Mouse (Mus musculus) left cerebral cortex, adult 18-20 months (tissue): ENCODE results near the gene Pxn. TPM values are rescaled to one million over a fixed set of nuclear protein-coding genes. Genes with fewer than 3 reads are reported as not detected.

Source experiments
- DNase-seq, 2 experiments: peaks; one replicate each; pipeline ENCODE4 v3.0.0; 2021 to 2022; ENCODE audit warnings: low spot score in 2 of 2, mixed read lengths in 1 of 2
- total RNA-seq, 2 experiments: library from RNA; stranded (reverse); gene quantifications; 2 replicates each; pipeline ENCODE4 v1.2.3; 2021

Pxn gene
- total RNA-seq, 2 experiments from 2014 or later = 22.2 to 25.7 TPM

- DNase-seq = no peak
Observed at GRCm38 (mm10) chr5:115525416-115525815, 18.9 kb downstream of the Pxn start.

- no peak for DNase-seq
Observed at GRCm38 (mm10) chr5:115525943-115526342, 19.5 kb downstream of the Pxn start.

DNA sequence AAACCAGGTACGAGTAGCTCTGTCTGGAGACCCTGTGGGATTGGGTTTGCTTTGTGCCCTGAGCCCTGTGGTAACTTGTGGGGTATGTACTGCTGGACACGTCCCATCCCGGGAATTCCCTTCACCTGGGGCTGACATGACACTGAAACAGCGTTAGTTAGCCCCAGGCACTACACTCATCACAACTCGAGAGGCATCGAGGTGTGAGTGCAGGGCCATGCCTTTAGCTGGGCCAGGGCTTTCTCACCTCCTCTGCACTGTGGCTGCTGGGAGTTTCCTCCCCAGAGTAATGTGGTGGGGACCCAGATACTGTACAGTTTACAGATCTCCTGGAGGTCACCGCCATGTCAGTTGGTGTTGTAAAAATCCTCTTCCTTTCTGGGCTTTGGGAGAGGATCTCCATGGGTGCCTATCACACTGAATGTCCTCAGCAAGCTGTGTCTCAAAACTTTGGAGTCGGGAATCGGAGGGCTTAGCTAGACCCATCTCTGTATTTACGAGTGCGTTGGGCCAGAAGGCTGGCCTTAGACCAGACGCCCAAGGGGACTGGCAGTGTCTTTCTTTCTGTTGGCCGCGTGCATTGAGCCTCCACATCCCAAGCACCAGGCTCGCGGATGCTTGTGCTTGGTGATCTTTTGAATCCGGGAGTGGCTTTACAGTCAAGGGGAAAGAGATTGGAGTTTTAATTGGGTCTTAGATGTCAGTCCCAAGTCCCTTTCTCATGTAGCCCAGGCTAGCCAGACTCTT lies 20.2 kb downstream of the Pxn start:
- DNase-seq = no peak

DNA sequence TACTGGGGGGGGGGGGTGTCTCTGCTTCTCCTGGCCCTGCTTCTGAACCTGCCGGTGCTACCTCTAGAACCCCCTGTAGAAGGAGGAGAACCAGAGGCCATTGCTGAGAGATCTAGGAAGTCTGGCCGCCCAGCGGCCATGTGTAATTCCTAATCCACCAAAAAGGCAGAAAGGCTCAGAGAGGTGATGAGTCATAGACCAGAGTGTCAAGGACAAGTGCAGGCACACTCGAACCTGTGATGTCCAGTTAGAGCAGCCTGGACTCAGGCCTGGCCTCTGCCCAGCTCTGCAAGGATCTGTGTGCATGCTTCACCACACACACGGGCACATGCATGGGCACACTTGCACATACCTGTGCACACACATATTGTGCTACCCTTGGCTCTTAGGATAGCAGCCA lies 21.7 kb downstream of the Pxn start:
- DNase-seq = no peak

- DNase-seq = no peak
Observed at GRCm38 (mm10) chr5:115529364-115529741, 22.9 kb downstream of the Pxn start.

DNA sequence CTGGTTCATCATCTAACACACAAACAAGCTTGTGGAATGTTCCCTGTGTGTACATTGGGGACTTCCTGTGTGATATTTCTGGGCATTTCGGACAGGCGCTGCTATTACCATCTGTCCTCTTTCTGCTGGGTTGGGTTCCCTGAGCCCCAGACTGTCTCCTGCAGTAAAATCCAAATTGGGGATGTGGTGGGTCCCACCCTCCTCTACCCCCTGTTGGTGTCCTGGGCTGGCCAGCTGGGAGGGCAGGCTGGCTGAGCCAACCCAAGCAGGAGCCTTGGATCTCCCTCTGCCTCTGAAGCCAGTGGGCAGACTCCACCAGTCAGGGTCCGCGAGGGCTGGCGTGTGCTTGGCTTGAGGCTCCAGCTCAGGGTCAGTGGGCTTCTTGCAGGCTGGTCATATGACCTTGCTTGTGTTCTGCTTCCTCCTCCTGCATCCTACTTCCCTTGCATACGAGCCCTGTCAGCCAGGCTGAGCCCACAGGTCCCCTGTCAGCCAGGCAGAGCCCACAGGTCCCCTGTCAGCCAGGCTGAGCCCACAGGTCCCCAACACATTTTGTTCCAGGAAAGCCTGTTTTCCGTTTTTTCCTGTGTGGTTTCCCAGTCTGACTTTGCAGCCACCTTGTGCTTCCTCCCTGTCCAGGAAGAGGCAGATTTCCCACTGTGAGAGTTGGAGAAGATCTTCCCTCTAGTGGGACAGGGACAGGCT lies 23.4 kb downstream of the Pxn start:
- no peak for DNase-seq

DNA sequence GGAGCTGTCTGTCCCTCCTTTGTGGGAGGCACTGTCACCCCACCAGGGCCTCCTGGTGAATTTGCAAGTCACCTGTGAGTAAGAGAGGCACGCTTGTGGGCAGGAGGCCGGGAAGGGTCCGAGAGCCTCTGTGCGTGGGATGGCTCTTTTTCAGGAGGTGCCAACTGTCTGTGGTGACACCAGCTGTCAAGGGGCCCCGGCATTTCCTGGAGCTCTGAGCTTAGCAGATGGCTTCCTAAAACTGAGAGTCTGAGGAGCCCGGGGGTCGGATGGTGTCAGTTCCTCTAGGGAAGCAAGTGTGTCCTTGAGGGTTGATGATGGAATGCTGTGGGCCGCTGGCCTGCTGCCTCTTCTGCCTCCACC lies 24.0 kb downstream of the Pxn start:
- DNase-seq = no peak

- DNase-seq = peak; percentile 49 to 66
Observed at GRCm38 (mm10) chr5:115531671-115532270, 25.3 kb downstream of the Pxn start.

DNA sequence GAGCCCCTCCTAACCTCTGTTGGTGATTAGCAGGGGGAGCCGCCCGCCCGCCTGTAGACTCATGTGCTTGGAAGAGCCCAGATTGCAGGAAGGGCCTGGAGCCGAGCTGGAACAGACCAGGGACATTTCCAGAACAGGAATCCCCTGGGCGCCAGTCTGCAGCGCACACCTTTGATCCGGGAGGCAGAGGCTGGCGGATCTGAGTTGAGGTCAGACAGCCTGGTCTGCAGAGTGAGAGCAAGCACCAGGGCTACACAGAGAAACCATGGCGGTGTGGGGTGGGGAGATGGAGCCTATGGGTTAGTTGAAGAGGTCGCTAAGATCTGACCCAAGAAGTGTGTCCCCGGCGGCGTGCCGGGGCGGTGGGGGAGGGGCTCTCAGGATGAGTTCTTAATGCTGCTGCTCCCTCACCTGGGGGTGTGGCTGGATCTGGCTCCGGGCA lies 27.8 kb downstream of the Pxn start:
- no peak for DNase-seq

DNA sequence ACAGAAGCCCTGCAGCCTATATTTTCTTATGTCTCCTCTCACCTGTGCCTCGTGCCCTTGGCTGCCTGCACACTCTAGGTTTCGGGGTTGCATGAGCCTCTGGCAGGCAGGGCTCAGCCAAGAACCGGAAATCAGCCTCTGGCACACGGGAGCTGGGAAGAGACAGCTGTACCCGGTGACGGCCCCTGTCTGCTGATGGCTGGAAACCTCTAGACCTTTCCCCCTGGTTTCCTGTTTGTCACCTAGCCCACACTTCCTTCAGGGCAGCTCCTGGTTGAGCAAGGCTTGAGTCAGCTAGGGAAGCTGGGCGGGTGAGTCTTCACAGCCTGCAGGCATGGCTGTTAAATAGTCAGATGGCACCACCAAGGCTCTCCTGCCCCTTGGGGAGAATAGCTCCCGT lies 28.4 kb downstream of the Pxn start:
- DNase-seq = no peak

DNA sequence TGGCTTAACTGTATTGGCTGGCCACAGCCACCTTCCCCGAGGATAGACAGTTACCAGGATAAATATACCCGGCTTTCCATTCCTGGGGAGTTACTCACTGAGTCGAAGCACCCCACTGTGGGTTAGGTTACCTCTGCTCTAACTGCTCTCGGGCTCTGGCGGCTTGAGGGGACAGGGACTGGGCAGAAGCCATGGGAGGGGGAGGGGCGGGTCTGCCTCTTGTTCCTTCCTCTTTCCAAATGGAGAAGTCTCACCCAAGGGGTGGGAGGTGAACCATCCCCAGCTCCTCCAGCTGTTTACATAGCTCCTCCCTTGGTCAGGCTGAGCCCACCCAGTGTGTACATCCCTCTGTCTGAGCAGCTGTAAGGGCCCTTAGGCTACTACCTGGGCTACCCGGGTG lies 29.2 kb downstream of the Pxn start:
- no peak for DNase-seq

- DNase-seq = no peak
Observed at GRCm38 (mm10) chr5:115538017-115538692, 31.7 kb downstream of the Pxn start.

- peak; percentile 87 to 96 for DNase-seq
Observed at GRCm38 (mm10) chr5:115538693-115539043, 32.2 kb downstream of the Pxn start.

- no peak for DNase-seq
Observed at GRCm38 (mm10) chr5:115542635-115543384, 36.3 kb downstream of the Pxn start.

DNA sequence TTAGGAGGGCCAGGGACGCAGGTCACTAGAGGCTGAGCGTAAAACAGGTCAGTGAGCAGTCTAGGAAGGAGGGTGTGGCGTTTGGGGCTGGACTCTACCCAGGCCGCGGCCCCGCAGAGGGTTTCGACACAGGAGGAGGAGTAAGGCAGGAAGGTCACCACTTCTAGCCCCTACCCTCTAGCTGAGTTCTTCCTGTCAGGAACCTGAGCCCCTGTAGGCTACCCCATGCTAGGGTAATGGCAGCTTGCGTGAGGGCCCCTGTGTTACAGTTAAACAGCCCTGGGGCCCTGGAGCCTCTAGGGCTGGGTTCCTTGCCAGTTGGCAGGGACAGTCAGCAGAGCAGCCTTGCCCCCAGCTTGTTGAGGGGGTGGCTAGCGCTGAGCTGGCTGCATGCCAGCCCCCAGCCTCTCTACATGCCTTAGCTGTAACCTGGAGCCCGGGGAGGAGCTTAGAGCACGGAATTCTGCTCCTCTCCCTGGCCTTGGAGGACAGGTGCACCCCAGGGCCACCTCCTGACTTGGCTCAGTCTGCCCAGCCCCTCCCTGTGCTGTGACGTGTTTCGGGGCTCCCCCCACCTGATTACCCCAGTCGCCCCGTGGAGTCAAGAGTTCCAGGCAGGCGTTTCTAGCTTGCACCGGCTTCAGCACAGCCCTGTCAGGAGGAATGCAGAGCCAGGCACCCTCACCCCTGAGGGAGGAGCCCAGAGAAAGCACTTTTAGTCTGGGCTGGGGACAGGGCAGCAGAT lies 37.2 kb downstream of the Pxn start:
- DNase-seq = peak; percentile 51 to 59

- no peak for DNase-seq
Observed at GRCm38 (mm10) chr5:115544655-115545185, 38.2 kb downstream of the Pxn start.

GRCm38 (mm10) chr5:115545636-115546035 lies 39.2 kb downstream of the Pxn start:
- no peak for DNase-seq

DNA sequence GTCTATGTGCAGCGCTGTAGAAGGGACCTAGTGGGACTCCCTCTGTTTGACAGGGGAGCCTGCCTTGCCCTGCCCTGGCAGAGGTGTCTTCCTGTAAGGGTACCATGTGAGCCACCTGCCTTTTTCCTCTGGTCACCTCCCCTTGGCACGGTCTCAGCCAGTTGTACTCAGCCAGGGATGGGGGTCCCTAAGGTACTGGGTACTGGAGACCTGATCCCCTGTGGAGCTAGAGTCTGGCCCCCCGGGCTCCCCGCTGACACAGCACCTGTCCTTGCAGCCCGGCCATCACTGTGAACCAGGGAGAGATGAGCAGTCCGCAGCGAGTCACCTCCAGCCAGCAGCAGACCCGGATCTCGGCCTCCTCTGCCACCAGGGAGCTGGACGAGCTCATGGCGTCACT lies 40.1 kb downstream of the Pxn start:
- DNase-seq = no peak

DNA sequence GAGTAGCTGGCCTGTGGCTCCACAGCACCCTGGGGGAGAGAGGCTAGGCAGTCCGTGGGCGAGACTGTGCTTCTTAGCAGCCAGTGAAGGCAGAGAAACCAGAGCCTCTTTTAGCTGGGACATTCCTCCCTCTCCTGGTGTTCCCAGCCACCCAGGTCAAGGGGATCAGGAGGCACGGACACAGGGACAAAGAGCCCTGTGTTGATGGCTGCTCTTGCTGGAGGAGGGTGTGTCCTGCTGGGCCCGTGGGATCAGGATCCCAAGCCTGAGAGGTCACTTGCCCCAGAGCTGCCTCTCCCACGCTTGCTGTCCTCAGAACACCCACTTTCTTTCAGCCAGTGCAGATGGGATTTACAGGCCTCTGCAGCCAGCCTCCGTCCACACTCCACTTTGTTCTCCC lies 40.5 kb downstream of the Pxn start:
- DNase-seq = no peak

- no peak for DNase-seq
Observed at GRCm38 (mm10) chr5:115547421-115547820, 40.9 kb downstream of the Pxn start.
